Mouse (Mus musculus) ovary, postnatal 14 days (tissue): ENCODE measurements around the gene Zcchc8.
"Not testable (repeated sequence)": the region's sequence is repeated elsewhere in the genome, so short reads cannot be mapped to it uniquely, and the experiment has no call there.

Experiments
- DNase-seq: peaks from one replicate; pipeline ENCODE4 v3.0.0; 2022; ENCODE audit warnings: low spot score

Gene Zcchc8

DNA sequence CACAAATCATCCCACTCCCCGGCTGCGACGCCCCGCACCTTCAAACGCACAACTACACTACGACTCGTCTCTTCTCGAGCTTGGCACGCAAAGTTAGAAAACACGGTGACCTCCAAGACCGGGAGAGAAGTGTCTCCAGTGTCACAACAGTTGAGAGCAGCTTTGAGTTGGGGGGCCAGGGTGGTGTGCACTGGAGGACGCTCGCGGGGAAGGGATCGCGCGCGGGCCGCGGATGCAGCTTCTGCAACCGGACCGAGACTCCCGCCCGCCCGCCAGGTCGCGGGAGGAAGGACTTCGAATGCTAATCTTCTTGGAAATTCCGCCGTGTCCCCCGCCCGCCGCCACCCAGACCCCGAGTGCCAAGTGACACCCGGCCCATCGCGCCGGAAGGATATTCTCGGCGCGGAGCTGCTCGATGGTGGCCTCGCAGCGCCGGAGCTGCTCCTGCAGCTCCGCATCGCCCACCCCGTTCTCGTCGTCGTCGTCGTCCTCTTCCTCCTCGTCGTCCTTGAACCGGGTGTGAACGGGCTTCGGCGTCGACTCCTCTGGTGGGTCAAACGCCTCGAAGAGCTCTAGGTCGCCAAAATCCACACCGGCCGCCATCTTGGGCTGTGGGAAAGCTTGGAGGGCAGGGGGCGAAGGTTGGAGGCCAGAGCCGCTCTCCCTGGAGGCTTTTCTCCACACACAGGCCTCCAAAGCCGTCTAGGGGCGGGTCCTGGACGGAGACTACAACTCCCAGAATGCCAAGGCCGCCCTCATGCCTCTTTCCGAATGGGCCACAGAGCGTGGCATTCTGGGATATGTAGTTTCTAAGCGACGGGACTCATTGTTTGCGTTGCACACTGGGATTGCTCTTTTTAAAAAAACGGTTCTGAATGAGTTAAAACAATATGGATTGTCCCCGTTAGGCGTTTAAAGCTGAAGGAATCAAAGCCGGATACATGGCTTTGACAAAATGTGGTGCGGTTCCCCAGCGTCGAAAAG, at the start of gene Zcchc8:
TSS of gene Zcchc8 (minus strand) at position 773 of the 984 bp plus-strand sequence.
- peak; percentile 92 for DNase-seq

DNA sequence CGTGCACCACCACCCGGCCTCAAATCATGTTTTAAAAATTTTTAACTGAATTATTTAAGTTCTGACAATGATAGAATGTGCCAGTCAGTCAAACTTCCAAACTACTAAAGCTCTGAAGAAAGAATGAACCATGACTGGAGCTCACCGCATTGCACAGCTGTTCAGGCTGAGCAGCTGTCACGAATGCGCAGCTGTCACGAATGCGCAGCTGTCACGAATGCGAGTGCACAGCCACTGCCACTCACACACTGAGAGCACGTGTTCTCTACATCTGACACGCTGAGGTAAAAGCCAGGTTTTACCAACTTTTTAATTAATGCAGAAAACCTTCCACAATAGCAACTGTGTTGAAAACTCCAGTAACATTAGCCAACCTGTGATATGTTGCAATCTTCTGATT, 45.6 kb upstream of the Zcchc8 start:
- not testable (repeated sequence) for DNase-seq

DNA sequence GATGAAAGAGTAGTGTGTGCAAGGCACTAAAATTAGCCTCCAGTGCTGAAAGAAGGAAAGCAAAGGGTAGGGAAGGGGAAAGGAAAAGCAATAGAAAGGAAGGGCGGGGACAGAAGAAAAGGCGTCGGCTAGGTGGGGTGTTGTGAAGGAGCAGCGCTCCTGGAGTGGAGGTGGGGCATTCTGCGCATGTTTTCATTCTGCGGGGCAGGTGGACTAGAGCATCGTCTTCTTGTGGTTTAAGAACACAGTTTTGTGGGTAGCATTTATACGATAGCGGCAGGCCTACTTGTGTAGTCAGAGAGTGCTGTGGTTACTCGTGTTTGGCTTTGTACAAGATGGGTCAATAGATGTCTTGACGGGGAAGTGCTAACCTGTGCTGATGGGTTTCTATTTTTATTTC, 44.6 kb upstream of the Zcchc8 start:
- no peak for DNase-seq

DNA sequence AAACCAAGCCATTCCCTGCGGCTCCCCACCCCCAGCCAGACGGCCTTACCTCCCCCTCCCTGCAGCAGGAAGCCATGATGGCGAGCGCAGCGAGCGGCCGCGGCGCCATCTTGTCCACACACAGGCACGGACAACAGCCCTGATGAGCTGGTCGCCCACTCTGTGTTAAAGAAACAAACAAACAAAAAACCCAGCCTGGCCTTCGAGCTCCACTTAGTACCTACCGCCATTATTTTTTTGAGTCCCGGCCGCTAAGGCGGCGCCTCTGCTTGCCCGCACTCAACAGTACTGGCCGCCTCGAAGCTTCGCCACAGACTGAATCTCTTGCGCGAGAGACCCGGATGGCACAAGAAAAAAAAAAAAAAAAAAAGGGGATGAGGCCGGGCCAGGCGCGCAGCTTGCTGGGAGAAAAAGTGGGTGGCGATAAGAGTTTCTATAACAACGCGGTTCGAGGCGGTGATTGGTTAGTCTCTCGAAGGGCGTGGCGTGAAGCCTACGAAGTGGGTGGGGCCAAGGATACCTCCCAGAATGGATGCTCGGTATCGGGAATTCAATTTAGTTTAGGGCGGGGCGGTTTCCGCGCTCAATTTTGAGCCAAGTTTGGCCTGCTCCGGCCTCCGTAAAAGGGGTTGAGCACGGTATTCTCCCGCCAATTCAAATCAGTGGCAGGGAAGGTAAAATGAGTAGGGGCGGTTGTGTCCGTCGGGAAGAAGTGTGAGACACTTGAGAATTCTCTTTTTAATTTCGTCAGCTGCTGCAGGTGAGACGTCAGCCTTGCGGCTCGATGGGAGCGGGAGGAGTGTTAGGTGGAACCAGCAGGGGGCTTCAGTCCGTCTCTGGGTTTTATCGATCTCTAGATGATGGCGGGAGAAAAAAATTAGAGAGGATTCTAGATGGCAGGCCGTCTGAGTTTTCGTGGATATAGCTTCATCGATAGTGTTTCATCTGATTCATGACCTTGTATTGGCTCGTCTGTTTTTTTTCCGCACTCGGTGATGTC, 28.5 kb upstream of the Zcchc8 start, which contains the start of the genes Rsrc2 and Kntc1:
TSS of gene Rsrc2 (minus strand) at position 350 of the 1,000 bp plus-strand sequence.
TSS of gene Kntc1 (plus strand) at position 652 of the 1,000 bp plus-strand sequence.
- peak; percentile 98 for DNase-seq

DNA sequence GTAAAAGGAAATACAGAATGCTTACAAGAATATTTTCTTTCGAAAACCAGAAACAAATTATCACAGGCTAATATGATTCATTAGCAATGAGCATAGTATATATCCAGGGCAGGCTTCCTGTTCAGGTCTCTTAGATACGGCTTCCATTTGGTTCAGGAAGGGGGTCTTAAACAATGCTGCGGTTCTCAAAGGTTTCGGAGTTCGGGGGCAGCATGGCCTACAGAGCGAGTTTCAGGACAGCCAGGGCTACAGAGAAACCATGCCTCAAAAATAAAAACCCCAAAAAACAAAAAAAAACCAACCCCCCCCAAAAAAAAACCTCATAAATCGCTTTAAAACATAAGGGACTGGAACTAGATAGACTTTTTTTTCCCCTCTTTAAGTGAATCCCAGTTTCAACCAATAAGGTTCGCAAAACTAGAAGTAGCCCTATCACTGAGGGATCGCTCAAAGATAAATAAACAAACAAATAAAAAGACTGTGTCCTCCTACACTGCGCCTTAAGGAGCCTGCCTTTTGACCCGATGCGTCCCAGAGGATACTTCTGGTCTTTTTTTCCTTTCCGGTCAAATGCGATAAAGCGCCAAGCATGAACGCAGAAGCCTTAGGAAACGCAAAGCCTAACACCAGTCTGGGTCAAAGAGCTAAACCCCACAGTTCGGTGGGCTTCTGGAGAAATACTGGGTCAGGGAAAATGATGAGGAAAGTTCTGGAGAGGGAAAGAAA, 27.6 kb upstream of the Zcchc8 start:
- DNase-seq, result no peak

DNA sequence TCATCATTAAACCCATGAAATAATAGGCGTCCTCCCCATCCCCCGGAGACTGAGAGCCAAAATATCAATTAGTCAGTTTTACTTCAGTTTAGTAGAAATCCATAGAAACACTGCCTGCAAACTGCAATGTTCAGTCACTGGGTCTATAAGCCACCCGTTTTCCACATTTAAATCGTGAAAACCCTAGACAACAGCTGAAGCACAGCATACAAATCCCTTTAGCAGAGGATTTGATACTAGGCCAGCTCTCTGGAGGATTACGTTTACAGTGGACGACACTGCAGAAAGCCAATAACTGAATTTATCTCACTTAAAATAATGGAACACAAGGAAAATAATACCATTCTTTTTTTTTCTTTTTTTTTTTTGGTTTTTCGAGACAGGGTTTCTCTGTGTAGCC, 26.7 kb upstream of the Zcchc8 start:
- DNase-seq, result no peak

DNA sequence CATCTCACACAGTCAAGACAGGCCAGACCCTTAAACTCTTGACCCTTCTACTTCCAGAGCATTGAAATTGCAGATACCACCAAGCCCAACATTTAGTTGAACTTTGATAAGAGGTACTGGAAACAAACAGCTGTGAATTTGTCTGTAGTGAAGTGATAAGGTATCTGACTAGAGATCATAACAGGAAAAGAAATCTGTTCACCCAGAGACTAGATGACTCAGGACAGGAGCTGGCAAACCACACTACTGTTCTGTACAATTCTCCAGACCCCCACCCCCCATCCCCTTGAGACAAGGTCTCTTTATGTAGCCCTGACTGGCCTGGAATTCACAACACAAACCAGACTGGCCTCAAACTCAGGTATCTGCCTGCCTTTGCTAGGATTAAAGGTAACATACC, 25.4 kb upstream of the Zcchc8 start:
- no peak for DNase-seq

DNA sequence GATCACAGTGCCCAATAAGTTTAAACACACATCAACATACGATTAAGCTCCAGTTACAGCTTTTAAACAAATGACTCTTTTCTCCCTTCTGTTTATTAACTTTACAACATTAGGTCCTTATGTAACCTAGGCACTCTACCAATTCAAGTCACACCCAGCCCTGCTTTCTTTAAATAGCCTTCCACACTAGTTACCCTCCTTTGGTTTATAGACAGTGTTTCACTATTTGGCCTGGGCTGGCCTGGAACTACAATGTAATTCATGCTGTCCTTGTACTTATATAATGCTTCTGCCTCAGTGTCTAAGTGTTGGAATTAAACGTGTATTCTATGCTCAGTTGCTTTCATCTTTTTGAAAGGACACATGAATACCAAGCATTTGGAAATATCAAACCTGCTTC, 23.5 kb upstream of the Zcchc8 start:
- no peak for DNase-seq

DNA sequence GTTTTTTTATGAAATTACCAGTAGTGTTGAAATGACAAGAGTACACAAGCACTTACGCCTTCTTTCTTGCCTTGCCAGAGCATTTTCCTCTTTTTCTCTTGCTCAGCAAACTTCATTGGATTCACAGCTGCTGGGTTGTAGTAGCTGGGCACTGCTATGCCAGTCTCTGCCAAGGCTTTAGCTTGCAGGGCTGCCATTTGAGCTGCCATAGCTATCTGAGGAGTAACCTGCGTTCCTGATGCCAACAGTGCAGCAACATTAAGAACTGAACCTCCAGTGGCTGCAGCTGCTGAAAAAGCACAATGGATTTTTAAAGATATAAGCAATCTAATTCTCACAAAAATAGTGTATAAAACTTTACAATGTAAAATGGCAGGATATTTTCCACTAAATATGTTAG, 10.1 kb upstream of the Zcchc8 start:
- no peak for DNase-seq

DNA sequence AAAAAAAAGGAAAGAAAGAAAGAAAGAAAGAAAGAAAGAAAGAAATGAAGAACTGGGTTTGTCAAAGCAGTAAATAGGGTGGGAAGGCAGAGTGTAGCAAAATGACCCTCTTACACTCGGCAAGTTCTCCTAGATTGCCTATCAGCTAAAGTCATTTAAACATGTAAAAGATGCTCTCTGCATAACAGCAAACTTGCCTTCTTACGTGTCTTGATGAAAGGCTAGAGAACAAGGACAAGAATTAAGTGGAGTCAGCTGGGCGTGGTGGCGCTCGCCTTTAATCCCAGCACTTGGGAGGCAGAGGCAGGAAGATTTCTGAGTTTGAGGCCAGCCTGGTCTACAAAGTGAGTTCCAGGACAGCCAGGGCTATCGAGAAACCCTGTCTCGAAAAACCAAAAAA, 2.9 kb upstream of the Zcchc8 start:
- DNase-seq, result not testable (repeated sequence)

DNA sequence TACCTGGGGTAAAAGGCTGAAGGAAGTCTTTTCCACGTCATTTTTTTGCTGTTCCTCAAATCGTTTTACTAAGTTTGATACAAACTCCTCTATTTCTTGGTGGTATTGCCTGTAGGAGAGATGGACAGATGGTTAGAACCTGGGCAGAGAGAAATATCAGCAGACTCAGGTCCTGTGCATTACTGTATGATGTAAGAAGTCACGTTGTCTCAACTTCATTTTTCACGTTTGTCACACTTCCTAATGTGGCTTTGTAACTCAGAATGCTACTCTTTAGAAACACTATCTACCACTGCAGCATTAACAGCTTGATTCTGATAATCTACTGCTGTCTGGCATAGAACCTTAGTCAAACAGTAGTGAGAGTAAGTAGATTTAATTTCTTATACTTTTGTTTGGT, 6.3 kb downstream of the Zcchc8 start:
- no peak for DNase-seq

DNA sequence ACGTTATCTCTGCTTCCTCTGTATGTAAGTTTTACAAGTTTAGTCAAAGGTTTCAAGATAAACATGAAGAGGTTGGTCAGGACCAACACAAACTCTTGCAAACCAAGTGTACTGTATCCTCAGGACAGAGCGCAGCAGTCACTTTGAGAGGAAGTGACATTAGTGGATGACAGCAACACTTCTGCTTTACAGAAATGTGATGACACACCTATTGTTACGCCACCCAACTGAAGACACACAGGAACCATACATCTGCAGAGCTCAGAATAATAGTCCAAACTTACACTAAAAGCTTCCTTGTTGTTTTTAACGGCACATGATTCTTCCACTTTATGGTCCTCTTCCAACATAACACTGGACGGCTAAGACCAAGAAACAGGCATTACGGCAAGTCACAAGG, 7.1 kb downstream of the Zcchc8 start:
- no peak for DNase-seq

DNA sequence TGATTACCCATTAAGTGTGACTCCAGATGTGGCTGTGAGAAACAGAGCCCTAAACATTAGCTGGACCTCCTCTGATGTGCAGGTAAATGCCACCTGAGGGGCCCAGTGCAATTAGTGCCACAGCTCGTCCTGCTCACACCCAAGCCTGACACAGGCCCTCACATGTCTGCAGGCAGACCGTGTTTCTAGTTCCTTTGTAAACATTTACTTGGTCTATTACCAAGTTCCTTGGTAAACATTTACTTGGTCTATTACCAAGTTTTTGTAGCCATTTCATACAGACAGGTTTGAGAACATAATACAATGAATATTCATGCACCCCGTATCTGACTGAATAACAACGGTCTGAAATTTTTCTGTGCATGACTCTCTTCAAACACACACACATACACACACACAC, 11.3 kb downstream of the Zcchc8 start:
- no peak for DNase-seq

DNA sequence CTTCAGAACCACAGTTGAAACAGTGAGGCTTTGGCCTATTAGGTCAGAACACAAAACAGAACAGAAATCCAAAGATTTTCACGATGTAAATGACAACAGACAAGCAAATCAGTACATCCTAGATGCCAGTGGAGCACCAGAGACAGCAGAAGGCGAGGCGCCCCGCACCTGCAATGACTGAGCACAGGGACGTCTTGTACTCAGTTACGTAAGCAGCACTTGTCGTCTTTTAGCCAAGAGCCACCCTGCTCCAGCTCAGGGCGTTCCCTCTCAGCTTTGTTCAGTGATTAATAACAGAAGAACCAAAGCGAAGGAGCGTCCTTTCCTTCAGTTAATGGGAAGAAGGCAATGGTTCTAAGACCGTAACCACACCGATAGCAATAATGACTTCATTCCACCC, 12.3 kb downstream of the Zcchc8 start:
- DNase-seq, result no peak

DNA sequence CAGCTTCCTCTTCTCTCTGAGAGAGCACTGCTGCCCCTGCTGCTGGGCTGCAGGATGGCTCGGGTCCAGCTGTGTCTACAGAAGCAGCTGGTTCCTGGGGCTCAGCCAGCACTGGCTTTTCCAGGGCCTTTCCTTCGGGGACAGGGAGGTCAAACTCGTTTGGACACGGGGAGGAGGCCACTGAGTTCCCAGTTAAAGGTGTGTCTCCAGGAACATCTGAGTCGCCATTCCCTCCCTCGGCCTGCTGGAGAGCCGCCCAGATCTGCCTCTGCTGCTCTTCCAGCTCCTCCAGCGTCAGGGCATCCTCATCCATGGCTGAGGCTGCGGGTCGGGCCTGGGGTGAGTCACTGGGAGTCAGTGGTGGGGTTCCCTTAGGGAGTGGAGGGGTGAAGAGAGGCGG, 20.3 kb downstream of the Zcchc8 start:
- no peak for DNase-seq

DNA sequence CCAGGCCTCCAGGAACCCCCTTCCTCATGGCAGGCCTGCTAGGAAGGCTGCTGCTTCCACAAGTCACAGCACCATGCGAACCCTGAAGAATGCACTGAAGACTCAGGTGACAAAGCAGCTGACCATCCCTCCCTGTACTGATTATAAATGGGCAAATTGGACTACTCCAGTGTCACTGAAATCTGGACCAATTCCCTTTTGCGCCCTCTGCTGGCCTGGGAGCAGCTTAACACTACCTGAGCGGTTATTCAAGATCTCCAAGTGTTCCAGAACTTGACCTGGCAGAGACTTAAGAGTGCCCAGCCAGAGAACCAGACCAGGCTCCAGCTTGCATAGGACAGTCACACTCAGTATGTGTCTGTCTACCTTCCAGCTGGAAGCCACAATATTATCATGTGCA, 21.7 kb downstream of the Zcchc8 start:
- peak; percentile 65 for DNase-seq

DNA sequence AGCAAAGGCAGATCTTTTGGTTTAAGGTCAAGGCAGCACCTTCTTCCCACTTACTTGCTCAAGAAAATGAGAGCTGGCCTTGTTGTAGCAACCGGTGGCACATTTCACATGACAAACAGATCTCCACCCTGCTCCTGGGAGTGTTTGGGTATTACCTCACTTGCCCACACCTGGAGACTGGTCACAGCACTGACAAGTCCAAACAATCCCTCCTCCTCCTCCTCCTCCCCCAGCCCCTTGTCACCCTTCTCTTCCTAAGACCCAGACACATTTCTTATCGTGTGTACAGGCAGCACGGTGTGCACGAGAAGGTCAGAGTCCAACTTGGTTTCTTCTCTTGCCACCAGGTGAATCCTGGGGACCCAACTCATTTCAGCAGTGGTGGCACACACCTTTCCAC, 23.9 kb downstream of the Zcchc8 start:
- DNase-seq, result no peak

DNA sequence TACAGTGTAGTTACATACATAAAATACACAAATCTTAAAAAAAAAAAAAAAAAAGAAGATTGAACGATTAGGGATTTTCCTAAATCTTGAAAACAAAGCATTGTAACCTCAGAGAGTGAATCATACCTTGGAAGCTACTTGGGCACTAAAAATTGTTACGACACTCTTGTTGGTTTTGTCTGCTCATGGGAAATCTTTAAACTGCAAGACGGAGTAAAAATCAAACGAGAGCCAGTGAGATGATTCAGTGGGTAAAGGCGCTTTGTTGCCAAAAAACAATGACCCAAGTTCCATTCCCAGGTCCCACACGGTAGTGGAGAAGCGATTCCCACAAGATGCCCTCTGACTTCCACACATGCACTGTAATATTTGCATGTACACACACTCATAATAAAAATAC, 24.7 kb downstream of the Zcchc8 start:
- DNase-seq, result no peak

DNA sequence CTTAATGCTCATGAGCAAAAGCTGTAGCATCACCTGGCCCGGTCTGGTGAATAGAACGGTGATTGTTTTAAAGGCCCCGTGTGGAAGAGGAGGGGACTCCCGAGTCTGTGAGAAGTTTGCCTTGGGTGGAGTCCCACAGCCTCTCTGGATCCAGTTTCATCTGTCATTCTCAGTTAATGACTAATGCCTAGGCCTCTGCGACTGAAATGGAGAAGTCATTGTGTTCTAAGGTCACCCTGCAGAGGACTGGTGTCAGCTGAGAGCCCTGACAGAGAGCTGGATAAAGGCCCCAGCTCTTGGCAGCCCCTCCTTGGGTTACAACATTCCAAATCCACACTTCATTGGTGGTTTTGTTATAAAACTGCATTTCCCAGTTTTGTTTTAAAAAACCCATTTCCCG, 26.4 kb downstream of the Zcchc8 start:
- DNase-seq, result no peak

DNA sequence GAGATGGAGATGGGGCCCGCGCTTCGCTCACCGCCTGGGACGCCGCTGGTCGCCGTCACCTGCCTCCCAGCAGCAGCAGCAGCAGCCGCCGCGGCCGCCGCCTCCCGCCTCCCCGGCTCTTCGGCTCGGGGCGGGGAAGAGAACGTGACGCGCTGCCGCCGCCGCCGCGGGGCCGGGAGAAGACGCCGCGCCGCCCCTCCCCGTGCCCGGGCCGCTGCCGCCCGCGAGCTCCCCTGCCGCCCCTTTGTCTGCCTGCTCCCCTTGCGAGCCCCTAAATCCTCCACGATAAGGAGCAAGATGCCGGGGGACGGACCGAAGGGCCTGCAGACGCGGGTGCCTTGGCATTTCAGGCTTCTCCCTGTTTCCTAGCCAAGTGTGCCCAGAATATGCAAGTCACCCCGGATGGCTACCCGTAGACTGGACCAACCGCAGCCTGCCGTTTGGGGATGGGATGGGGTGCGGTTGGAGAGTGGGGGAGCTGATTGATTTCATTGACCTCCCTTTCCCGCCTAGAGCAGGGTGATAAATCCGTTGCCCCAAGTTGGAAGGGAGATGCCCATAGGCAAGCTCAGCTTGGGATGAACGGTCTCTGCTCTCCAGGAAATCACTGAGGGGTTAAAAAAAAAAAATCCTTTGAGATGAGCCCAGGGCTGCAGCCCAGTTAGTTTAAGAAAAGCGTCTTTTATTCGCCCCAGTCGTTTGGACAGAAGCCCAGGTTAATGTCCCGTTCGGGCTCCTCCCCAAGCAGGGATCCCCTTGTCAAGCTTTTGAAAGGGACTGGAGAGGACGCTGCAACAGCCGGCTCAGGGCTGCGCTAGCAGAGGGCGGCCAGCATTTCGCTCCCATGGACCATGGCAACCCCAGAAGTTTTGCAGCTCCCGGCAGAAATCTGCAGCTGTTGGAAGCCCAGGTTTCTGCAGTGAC, 36.4 kb downstream of the Zcchc8 start, which contains the start of gene Clip1:
TSS of gene Clip1 (minus strand) at position 398 of the 924 bp plus-strand sequence.
- peak; percentile 50 for DNase-seq
